Comparison of ENCODE assay signal across 19 mouse cellular contexts in genomic region chr1:121709317-121709860, GRCm38 (mm10).
DNase-seq lines count a peak whose midpoint lies in the region; ATAC-seq and TF ChIP-seq lines count a peak whose summit lies in the region.
"Had no signal": no experiment of that assay in that cellular context is flagged by ENCODE, and none has a peak within 500 bp of the region (broad histone marks: within the 10 kb centered on the region; RNA-seq: fewer than 3 reads in every experiment).

No protein-coding gene starts in this region.

- no peaks in the 10 kb centered on the region for H3K9me3 ChIP-seq in limb, embryonic 13.5 days
- H3K9me3 ChIP-seq: forebrain, embryonic 13.5 days had no signal

- no peaks in the 10 kb centered on the region for H3K79me2 ChIP-seq in myocyte (ENCODE audit: control insufficient read depth, insufficient read depth)

- no peak for TF ChIP-seq POLR2A in myocyte (IDR thresholded peaks at IDR 0.05; ENCODE audit: insufficient read length, low read depth)

- no peaks in the 10 kb centered on the region for H3K36me3 ChIP-seq in limb, embryonic 13.5 days
- H3K36me3 ChIP-seq in myocyte (ENCODE audit: control insufficient read depth, insufficient read depth), result no peaks in the 10 kb centered on the region
- H3K36me3 ChIP-seq: embryonic facial prominence, embryonic 13.5 days; heart, embryonic 12.5 days had no signal

- ATAC-seq in limb, embryonic 13.5 days (ENCODE audit: low FRiP score, low read depth), result peak; percentile 74
- ATAC-seq: forebrain, embryonic 13.5 days; forebrain, postnatal 0 days; hindbrain, embryonic 16.5 days had no signal

- no peaks in the 10 kb centered on the region for H3K27me3 ChIP-seq in limb, embryonic 13.5 days
- H3K27me3 ChIP-seq in myocyte (ENCODE audit: control insufficient read depth, insufficient read depth, insufficient read length), result no peaks in the 10 kb centered on the region
- H3K27me3 ChIP-seq: embryonic facial prominence, embryonic 13.5 days; forebrain, embryonic 13.5 days; heart, embryonic 12.5 days had no signal

- no peak overlapping the region for H3K4me3 ChIP-seq in limb, embryonic 13.5 days
- no peak overlapping the region for H3K4me3 ChIP-seq in myocyte
- H3K4me3 ChIP-seq: embryonic facial prominence, embryonic 13.5 days; forebrain, embryonic 13.5 days; heart, embryonic 12.5 days had no signal

- peak; percentile 5 for DNase-seq in layer of hippocampus, adult 9-11 months
- DNase-seq in layer of hippocampus, postnatal 25 days (ENCODE audit: extremely low spot score in 1 of 2, low spot score in 1 of 2), result no peak
- DNase-seq in right cerebral cortex, postnatal 10 days (ENCODE audit: low spot score in 2 of 2), result peak; percentile 31 to 36
- DNase-seq in right cerebral cortex, adult 18-20 months, result no peak
- no peak for DNase-seq in kidney, adult 11 months
- DNase-seq: adrenal gland, adult 2 months; adrenal gland, postnatal 25 days; cerebellum, adult 2 months; cerebellum, postnatal 14 days; embryo, embryonic 11 days; forebrain, postnatal 0 days; gastrocnemius, postnatal 14 days; heart, postnatal 36 days had no signal

- peaks cover 8% of the 10 kb centered on the region; the same call in 1 of the 2 replicates for H3K4me1 ChIP-seq in limb, embryonic 13.5 days
- H3K4me1 ChIP-seq: forebrain, embryonic 13.5 days; heart, embryonic 12.5 days had no signal

- no peak overlapping the region for H3K9ac ChIP-seq in limb, embryonic 13.5 days
- H3K9ac ChIP-seq: embryonic facial prominence, embryonic 13.5 days; forebrain, embryonic 13.5 days; forebrain, postnatal 0 days; heart, embryonic 12.5 days had no signal

- H3K4me2 ChIP-seq in limb, embryonic 13.5 days (replicated peaks), result no peak overlapping the region; the same call in 1 of the 2 replicates
- H3K4me2 ChIP-seq in myocyte (ENCODE audit: low read depth), result peak overlapping the region; percentile 50
- H3K4me2 ChIP-seq: embryonic facial prominence, embryonic 13.5 days; forebrain, embryonic 13.5 days; heart, embryonic 12.5 days had no signal

- H3ac ChIP-seq in myocyte (ENCODE audit: control insufficient read depth, insufficient read length), result no peak overlapping the region

- H3K27ac ChIP-seq in limb, embryonic 13.5 days, result no peak overlapping the region
- H3K27ac ChIP-seq: embryonic facial prominence, embryonic 13.5 days; forebrain, embryonic 13.5 days had no signal

- 64% methylated on average over 9 of the region's 9 CpGs for WGBS in limb, embryonic 13.5 days

TF ChIP-seq in myocyte, 11 proteins besides CTCF, POLR2A, EP300 and RAD21:
- TF ChIP-seq TCF12 (IDR thresholded peaks at IDR 0.05; ENCODE audit: insufficient read depth, poor library complexity, severe bottlenecking), result no peak

Comparison
In these comparisons a context has a peak if more than half of its experiments do, and no peak if none do; other contexts are left out.
1. DNase-seq: peak in layer of hippocampus, adult 9-11 months (single experiment) and right cerebral cortex, postnatal 10 days (2 of 2); none in layer of hippocampus, postnatal 25 days (0 of 2), right cerebral cortex, adult 18-20 months (single experiment) and kidney, adult 11 months (single experiment).